Mouse (Mus musculus): Measurements from ENCODE around the gene Alg9. TPM values are rescaled to one million over a fixed set of nuclear protein-coding genes. Genes with fewer than 3 reads are reported as not detected.

Gene Alg9
- polyA plus RNA-seq, 1 experiment = 23.0 TPM

DNA sequence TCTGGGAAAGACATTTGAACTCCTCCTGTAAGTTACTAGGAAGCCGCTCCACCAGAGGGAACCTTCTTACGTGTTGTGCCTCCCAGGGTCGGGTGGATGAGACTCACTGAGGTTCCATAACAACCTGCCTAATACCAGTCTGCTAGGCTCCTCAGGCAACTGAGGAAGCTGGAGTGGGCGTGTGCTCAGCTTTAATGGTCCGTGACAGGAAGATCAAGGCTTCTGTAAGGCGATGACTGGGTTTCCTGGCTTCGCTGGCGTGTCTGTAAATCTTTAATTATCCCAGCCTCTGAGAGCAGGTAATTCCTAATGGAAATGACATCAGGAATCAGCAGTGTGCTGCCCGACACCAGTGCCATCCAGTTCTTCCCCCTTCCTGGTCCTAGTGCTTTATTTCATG lies 70.7 kb downstream of the Alg9 start:
- Histone ChIP-seq H3K79me3 (ENCODE audit: low read depth) (no peaks in the 10 kb centered on the region), H3K79me2 (ENCODE audit: control insufficient read depth, insufficient read depth) (no peaks in the 10 kb centered on the region), H3K4me3 (ENCODE audit: insufficient read depth, poor library complexity, severe bottlenecking) (no peak overlapping the region), H3K27me3 (ENCODE audit: control insufficient read depth, insufficient read depth, insufficient read length) (no peaks in the 10 kb centered on the region), H3K36me3 (ENCODE audit: control insufficient read depth, insufficient read depth) (peaks cover 5% of the 10 kb centered on the region), H3ac (ENCODE audit: control insufficient read depth, insufficient read length, low read depth) (no peak overlapping the region)
- no peak for TF ChIP-seq FOSL1 (IDR thresholded peaks at IDR 0.05; ENCODE audit: insufficient read depth, low read length, poor library complexity, severe bottlenecking)
- no peak for TF ChIP-seq MYOG (IDR thresholded peaks at IDR 0.05; ENCODE audit: control insufficient read depth, extremely low read depth, insufficient read length)

DNA sequence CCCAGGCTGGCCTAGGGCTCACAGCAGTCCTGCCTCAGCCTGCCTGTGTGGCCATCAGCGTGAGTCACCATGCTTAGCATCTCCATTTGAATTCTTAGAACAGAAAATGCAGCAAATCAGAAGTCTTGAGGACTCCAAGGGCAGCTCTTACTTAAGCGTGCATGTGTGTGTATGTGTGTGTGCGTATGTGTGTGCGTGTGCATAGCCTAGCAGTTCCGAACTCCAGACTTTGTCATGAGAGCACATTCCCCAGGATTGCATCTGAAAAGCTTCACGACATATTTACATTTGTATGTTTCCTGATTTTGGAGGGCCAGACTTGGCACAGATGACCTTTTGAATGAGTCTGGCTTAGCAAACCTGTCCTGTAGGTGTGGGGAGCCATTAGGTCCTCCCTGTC lies 72.3 kb downstream of the Alg9 start:
- Histone ChIP-seq H3ac (ENCODE audit: control insufficient read depth, insufficient read length, low read depth) (no peak overlapping the region), H3K4me3 (ENCODE audit: insufficient read depth, poor library complexity, severe bottlenecking) (no peak overlapping the region), H3K36me3 (ENCODE audit: control insufficient read depth, insufficient read depth) (peaks cover 5% of the 10 kb centered on the region), H3K79me2 (ENCODE audit: control insufficient read depth, insufficient read depth) (no peaks in the 10 kb centered on the region), H3K79me3 (ENCODE audit: low read depth) (no peaks in the 10 kb centered on the region), H3K27me3 (ENCODE audit: control insufficient read depth, insufficient read depth, insufficient read length) (no peaks in the 10 kb centered on the region)
- TF ChIP-seq FOSL1 (IDR thresholded peaks at IDR 0.05; ENCODE audit: insufficient read depth, low read length, poor library complexity, severe bottlenecking) = no peak
- no peak for TF ChIP-seq MYOG (IDR thresholded peaks at IDR 0.05; ENCODE audit: control insufficient read depth, extremely low read depth, insufficient read length)
- TF ChIP-seq USF1 (IDR thresholded peaks at IDR 0.05; ENCODE audit: low read depth) = no peak
- TF ChIP-seq CTCF (IDR thresholded peaks at IDR 0.05; ENCODE audit: control insufficient read depth, insufficient read depth, insufficient read length) = no peak
- TF ChIP-seq CEBPB (IDR thresholded peaks at IDR 0.05; ENCODE audit: low read depth) = no peak
- TF ChIP-seq MYOD1 (IDR thresholded peaks at IDR 0.05; ENCODE audit: control insufficient read depth, insufficient read length, low read depth) = no peak
- TF ChIP-seq MAX (IDR thresholded peaks at IDR 0.05) = no peak

DNA sequence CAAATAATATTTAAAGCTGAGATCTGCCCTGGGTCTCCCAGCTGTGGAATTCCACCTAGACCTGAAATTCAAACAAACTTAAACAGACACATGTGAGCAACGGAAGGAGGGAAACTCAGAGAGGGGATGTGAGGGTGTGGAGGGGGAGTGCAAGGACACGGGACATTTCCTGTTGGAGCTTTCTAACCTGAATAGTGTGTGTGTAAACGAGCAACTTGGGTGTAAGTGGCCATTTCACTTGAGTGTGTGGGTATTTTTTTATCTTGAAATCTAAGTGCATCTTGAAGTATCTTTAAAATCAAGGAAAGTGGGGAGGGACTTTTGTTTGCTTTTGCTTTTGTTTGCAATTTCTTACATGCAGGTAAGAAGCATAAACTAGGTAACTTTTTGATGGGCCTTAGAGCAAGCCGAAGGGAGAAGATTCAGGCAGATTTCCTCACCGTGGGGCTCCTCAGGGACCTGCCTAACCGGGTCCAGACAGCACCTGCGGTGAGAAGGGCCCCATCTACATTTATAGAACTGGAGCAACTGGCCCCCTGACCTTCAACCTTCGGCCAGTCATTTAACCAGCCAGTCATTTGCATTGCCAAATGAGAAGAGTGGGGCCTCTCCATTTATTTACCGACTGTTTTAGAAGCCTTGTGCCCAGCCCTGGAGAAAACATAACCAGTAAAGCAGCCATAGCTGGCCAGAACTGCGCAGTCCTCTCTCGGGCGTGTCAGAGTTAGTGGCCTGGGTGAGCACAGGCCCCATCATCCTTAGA lies 73.0 kb downstream of the Alg9 start:
- H3K4me3 ChIP-seq (ENCODE audit: insufficient read depth, poor library complexity, severe bottlenecking) = no peak overlapping the region
- no peak for TF ChIP-seq FOSL1 (IDR thresholded peaks at IDR 0.05; ENCODE audit: insufficient read depth, low read length, poor library complexity, severe bottlenecking)
- H3K36me3 ChIP-seq (ENCODE audit: control insufficient read depth, insufficient read depth) = peaks cover 5% of the 10 kb centered on the region
- H3K79me3 ChIP-seq (ENCODE audit: low read depth) = no peaks in the 10 kb centered on the region
- H3ac ChIP-seq (ENCODE audit: control insufficient read depth, insufficient read length, low read depth) = no peak overlapping the region
- no peaks in the 10 kb centered on the region for H3K79me2 ChIP-seq (ENCODE audit: control insufficient read depth, insufficient read depth)
- H3K27me3 ChIP-seq (ENCODE audit: control insufficient read depth, insufficient read depth, insufficient read length) = no peaks in the 10 kb centered on the region

DNA sequence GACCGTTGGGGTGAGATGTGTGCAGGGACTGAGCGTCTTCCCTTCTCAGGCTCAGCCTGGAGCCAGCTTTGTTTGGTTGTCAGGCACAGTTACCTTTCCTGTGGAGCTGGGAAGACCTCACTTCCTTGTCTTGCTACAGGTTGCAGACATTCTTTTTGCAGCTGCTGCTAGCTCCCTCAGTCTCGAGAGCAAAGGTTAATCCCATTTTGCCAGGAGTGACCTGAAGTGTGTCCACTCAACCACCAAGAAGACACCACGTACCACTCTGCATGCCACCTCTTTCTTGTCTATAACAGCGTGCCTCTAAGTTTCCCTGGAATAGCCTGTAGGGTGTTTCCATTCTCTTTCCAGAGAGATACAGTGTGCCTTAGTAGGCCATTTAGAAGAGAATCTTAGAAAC lies 74.0 kb downstream of the Alg9 start:
- Histone ChIP-seq H3K36me3 (ENCODE audit: control insufficient read depth, insufficient read depth) (peaks cover 4% of the 10 kb centered on the region), H3K27me3 (ENCODE audit: control insufficient read depth, insufficient read depth, insufficient read length) (no peaks in the 10 kb centered on the region), H3K79me3 (ENCODE audit: low read depth) (no peaks in the 10 kb centered on the region), H3K4me3 (ENCODE audit: insufficient read depth, poor library complexity, severe bottlenecking) (no peak overlapping the region), H3K79me2 (ENCODE audit: control insufficient read depth, insufficient read depth) (no peaks in the 10 kb centered on the region), H3ac (ENCODE audit: control insufficient read depth, insufficient read length, low read depth) (no peak overlapping the region)
- no peak for TF ChIP-seq MYOG (IDR thresholded peaks at IDR 0.05; ENCODE audit: control insufficient read depth, extremely low read depth, insufficient read length)
- no peak for TF ChIP-seq CTCF (IDR thresholded peaks at IDR 0.05; ENCODE audit: control insufficient read depth, insufficient read depth, insufficient read length)
- TF ChIP-seq MYOD1 (IDR thresholded peaks at IDR 0.05; ENCODE audit: control insufficient read depth, insufficient read length, low read depth) = no peak
- no peak for TF ChIP-seq USF1 (IDR thresholded peaks at IDR 0.05; ENCODE audit: low read depth)
- TF ChIP-seq FOSL1 (IDR thresholded peaks at IDR 0.05; ENCODE audit: insufficient read depth, low read length, poor library complexity, severe bottlenecking) = no peak
- no peak for TF ChIP-seq CEBPB (IDR thresholded peaks at IDR 0.05; ENCODE audit: low read depth)

DNA sequence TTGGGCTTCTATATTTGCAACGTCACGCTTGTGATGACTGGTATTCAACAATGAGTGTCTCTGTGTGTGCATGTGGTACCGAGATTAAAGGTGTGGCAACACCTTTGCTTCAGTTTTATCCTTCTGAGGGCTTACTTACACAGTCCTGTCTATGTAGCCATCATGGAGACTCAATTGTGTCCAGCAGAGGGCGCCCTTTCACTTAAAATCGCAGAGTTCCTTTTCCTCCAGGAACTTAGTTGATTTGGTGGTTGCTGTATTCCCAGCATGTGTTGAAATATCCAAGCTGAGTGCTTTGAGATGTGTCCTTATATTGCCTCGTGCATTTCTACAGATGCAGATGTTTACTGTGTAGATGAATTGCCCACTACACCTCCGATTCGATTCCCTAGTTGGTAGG lies 74.4 kb downstream of the Alg9 start:
- no peak overlapping the region for H3K4me3 ChIP-seq (ENCODE audit: insufficient read depth, poor library complexity, severe bottlenecking)
- no peaks in the 10 kb centered on the region for H3K79me3 ChIP-seq (ENCODE audit: low read depth)
- H3ac ChIP-seq (ENCODE audit: control insufficient read depth, insufficient read length, low read depth) = no peak overlapping the region
- H3K79me2 ChIP-seq (ENCODE audit: control insufficient read depth, insufficient read depth) = no peaks in the 10 kb centered on the region
- TF ChIP-seq MYOD1 (IDR thresholded peaks at IDR 0.05; ENCODE audit: control insufficient read depth, insufficient read length, low read depth) (no peak), CEBPB (IDR thresholded peaks at IDR 0.05; ENCODE audit: low read depth) (no peak), FOSL1 (IDR thresholded peaks at IDR 0.05; ENCODE audit: insufficient read depth, low read length, poor library complexity, severe bottlenecking) (no peak), USF1 (IDR thresholded peaks at IDR 0.05; ENCODE audit: low read depth) (no peak), CTCF (IDR thresholded peaks at IDR 0.05; ENCODE audit: control insufficient read depth, insufficient read depth, insufficient read length) (peak; percentile 60), MAX (IDR thresholded peaks at IDR 0.05) (no peak), MYOG (IDR thresholded peaks at IDR 0.05; ENCODE audit: control insufficient read depth, extremely low read depth, insufficient read length) (no peak)
- no peaks in the 10 kb centered on the region for H3K27me3 ChIP-seq (ENCODE audit: control insufficient read depth, insufficient read depth, insufficient read length)
- H3K36me3 ChIP-seq (ENCODE audit: control insufficient read depth, insufficient read depth) = no peaks in the 10 kb centered on the region

DNA sequence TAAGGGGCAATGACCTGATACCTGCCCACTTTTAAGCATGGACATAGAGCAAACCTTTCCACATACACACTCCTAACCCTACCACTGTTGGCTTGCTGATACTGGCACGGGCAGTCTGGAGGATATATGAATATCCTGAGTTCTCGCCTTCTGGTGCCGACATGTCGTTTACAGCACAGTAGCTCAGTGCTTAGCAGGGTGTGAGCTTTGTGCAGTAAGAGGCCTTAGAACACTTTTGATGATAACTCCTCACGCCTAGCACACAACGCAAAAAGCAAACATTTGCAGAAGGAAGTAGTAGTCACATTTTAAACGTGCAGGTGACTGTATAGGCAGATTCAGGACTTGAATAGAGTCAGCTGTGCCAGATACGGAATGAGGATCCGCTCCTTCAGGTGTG lies 74.9 kb downstream of the Alg9 start:
- Histone ChIP-seq H3K27me3 (ENCODE audit: control insufficient read depth, insufficient read depth, insufficient read length) (no peaks in the 10 kb centered on the region), H3K36me3 (ENCODE audit: control insufficient read depth, insufficient read depth) (no peaks in the 10 kb centered on the region), H3K4me3 (ENCODE audit: insufficient read depth, poor library complexity, severe bottlenecking) (no peak overlapping the region), H3ac (ENCODE audit: control insufficient read depth, insufficient read length, low read depth) (no peak overlapping the region), H3K79me2 (ENCODE audit: control insufficient read depth, insufficient read depth) (no peaks in the 10 kb centered on the region), H3K79me3 (ENCODE audit: low read depth) (no peaks in the 10 kb centered on the region)
- TF ChIP-seq MYOD1 (IDR thresholded peaks at IDR 0.05; ENCODE audit: control insufficient read depth, insufficient read length, low read depth) = no peak
- no peak for TF ChIP-seq CTCF (IDR thresholded peaks at IDR 0.05; ENCODE audit: control insufficient read depth, insufficient read depth, insufficient read length)
- TF ChIP-seq MAX (IDR thresholded peaks at IDR 0.05) = no peak
- no peak for TF ChIP-seq CEBPB (IDR thresholded peaks at IDR 0.05; ENCODE audit: low read depth)
- no peak for TF ChIP-seq FOSL1 (IDR thresholded peaks at IDR 0.05; ENCODE audit: insufficient read depth, low read length, poor library complexity, severe bottlenecking)
- TF ChIP-seq USF1 (IDR thresholded peaks at IDR 0.05; ENCODE audit: low read depth) = no peak
- no peak for TF ChIP-seq MYOG (IDR thresholded peaks at IDR 0.05; ENCODE audit: control insufficient read depth, extremely low read depth, insufficient read length)

Data from C2C12 (cell line).